Mouse (Mus musculus): ENCODE data around the gene Rhoj.

Gene Rhoj

DNA sequence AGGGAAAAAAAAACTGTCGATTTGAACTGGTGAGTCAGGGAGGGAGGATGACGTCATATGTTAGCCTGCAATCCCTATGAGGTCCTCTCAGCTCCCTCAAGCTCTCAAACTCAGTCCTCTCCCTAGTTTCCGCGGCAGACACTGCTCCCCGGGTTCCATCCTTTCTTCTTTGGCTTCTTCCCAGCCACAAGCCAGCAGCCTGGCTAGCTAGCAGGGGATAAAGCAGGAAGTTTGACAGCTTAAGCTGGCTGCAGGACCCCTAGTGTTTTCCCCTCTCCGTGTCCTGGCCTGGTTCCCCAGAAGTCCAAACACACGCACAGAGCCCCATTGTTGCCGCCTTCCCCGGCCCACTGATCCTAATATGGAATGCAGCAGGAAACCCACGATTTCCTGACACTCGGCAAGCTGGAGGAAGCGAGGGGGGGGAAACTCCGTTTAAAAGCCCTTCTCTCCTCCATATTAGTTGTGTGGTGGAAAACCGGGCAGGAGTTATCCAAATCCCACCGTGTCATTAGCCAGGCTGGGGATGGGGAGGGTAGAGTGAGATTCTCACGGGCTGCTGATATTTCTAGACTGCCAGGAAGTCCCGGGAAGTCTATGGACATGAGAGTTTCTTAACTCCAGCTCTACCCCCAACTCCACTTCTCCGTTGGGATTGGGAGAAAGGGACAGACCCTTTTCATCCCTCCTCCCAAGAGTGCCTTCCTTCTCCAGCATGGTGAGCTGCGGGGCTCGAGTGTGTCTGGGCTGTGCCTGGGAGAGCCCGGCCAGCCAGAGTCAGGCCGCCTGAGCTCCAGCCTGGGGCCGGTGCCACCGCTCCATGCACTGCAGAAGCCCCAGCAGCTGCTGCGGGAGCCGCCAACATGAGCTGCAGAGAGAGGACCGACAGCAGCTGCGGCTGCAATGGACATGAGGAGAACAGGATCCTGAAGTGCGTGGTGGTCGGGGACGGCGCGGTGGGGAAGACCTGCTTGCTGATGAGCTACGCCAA, at the start of gene Rhoj:
Gene Rhoj (plus strand): TSS at position 362 of the 991 bp plus-strand sequence.
- DNase-seq (ENCODE audit: low read depth, low spot score): peak; percentile 85

DNA sequence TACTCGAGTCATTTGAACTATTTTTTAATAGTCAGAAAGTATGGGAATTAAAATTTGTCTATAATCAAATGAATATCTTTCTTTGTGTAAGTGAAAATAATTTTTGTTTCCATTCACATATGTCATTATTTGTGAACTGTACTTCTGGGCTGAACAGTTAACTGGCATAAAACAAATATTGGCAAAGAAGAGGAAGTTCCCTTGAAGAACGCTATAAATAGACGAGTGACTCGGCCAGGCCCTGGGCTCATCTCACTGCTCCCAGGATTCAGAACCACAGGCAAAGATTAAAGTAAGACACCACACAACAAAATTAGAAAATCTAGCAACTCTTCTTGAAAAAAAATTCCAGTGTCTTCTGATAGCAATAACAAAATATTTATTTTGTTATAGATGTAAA, 36.4 kb upstream of the Rhoj start:
- DNase-seq (ENCODE audit: low read depth, low spot score): no peak

DNA sequence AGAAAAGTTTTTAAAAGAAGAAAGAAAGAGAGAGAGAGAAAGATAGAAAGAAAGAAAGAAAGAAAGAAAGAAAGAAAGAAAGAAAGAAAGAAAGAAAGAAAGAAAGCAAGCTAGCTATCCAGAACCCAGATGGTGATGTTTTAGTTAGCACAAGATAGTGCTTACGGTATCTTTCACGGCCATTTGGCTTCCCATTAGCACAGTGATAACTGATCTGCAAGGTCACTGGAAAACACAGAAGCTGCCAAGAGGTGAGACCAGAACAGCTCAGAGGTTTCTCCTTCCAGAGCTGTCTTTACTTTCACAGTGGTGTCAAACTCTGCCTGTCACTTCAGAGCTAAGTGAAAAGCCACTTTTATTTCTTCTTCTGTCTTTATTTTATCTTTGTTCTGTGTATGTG, 32.4 kb upstream of the Rhoj start:
- no peak for DNase-seq (ENCODE audit: low read depth, low spot score)

DNA sequence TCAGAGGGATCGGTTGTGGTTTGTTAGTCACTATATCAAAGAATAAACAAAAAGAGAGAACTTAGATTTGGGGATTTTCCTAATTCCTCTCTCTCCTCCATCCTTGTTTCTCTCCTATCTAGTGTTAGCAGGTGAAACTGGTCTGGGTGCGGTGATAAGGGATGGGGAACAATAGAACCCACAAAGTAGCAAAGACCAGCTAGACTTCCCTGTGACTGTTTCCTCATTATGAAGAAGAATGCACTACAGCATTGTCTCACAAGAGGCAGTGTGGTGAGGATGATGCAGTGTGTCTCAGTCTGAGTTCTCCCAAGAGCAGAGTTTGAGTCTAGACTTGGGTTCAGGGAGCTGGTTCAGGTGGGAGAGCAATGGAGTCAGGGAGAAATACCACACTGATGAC, 30.7 kb upstream of the Rhoj start:
- DNase-seq (ENCODE audit: low read depth, low spot score): no peak

DNA sequence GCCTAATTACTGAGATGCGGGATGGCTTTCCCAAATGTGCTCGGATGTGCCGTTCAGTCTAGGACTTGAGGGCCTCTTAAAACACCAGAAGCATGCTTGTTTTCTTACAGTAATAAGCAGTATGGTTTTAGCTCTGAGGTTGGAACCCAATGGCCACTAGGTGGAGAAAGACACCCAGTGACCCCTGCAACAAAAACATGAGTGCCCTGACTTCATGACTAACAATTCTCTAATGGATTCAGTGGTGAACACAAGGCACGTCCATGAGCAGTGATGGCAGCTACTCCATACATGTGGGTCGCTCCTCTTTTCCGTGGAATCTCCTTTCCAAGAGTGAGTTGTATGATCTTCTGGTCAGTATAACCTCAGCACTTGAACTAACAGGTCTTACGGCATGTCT, 27.6 kb upstream of the Rhoj start:
- peak; percentile 43 for DNase-seq (ENCODE audit: low read depth, low spot score)

DNA sequence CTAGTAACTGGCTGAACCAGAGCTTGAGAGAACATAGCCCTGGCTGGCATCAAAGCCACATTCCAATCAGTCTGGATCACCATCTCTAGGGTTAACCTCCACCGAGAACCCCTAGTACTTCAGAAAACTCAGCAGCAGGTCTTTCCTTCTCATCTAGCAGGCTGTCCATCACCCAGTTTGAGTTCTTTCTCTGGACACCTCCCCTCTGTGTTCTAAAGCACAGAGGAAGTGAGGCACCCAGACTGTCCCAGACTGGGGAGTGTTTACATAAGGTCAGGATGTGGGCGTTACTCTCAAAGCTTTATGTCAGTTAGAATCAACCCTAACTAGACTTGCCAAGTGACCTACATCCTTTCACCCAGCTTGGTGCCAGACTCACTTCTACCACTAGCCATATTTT, 24.9 kb upstream of the Rhoj start:
- DNase-seq (ENCODE audit: low read depth, low spot score): peak; percentile 2

DNA sequence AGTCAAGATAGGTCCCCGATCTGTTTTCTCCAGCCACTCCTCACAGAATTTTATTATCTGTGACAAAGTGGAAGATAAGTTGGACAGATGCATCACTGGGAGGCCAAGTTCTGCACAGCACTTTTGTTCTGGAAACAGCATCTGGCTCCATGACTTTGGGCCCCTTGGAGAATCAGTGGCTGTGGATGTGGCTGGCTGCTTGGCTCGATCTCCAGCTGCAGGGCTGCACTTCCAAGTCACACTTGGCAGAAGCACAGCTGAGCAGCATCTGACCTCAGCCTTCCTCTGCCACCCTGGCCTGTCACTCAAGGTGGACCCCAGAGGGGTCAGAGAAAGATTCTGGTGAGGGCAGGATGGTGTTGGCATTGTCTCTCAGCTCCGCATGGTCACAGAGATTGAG, 22.0 kb upstream of the Rhoj start:
- DNase-seq (ENCODE audit: low read depth, low spot score): no peak

GRCm38 (mm10) chr12:75290524-75290923, 17.6 kb upstream of the Rhoj start:
- peak; percentile 60 for DNase-seq (ENCODE audit: low read depth, low spot score)

DNA sequence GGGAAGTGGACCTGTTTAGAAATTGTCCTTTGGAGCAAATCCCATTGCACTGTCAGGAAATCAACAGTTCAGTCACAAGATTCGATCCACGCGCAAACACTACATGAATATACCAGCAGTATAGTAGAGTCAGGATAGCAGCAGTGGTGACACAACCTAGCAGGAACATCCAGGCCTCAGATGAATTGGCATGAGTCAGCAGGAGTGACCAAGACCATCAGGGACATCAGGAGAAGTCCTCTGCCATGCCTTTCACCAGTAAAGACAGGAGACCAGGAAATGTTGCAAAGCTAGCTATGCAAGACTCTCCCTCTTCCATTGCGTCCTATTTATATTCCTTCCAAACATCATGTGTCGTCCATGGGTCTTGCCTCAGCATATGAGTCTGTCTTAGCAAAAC, 16.6 kb upstream of the Rhoj start:
- DNase-seq (ENCODE audit: low read depth, low spot score): no peak

DNA sequence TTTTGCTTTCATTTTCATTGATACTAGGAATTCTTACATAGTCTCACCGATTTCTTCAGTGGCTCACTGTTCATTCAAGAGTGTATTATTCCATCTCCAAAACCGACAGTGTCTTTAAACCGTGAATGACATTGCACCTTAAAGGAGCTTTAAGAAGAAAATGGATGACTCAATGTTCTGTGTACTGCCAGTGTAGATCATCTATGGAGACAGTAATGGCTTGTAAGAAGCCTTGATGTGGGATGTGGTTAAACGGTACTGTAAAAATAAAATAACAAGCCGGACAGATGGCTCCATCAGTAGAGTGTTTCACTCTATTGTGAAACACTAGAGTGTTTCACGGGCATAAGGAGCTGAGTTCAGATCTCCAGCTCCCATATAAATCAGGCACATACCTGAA, 15.2 kb upstream of the Rhoj start:
- no peak for DNase-seq (ENCODE audit: low read depth, low spot score)

DNA sequence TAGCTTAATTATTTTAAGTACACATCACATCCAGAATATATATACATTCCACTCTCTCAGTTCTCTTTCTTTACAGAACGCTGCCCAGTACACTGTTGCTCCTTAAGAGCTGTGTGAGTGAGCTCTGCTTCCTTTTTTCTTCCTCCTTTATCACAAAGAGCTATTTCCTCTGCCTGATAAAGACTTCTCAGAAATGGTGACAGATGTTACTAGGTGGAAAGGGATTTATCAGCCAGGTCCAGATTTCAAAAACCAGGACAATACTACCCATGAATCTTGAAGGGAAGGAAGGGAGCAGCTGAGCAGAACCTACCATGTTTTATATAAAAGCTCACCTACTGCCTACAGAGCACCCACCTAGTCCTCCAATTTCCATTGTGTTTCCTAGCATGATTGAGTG, 8.3 kb upstream of the Rhoj start:
- DNase-seq (ENCODE audit: low read depth, low spot score): no peak

- peak; percentile 76 for DNase-seq (ENCODE audit: low read depth, low spot score)
Measured at GRCm38 (mm10) chr12:75304132-75304531, 4.0 kb upstream of the Rhoj start.

GRCm38 (mm10) chr12:75309756-75310155, 1.6 kb downstream of the Rhoj start:
- no peak for DNase-seq (ENCODE audit: low read depth, low spot score)

GRCm38 (mm10) chr12:75310766-75311165, 2.6 kb downstream of the Rhoj start:
- peak; percentile 6 for DNase-seq (ENCODE audit: low read depth, low spot score)

- no peak for DNase-seq (ENCODE audit: low read depth, low spot score)
Measured at GRCm38 (mm10) chr12:75311879-75312278, 3.8 kb downstream of the Rhoj start.

- DNase-seq (ENCODE audit: low read depth, low spot score): no peak
Measured at GRCm38 (mm10) chr12:75313992-75314391, 5.9 kb downstream of the Rhoj start.

- no peak for DNase-seq (ENCODE audit: low read depth, low spot score)
Measured at GRCm38 (mm10) chr12:75315851-75316250, 7.7 kb downstream of the Rhoj start.

DNA sequence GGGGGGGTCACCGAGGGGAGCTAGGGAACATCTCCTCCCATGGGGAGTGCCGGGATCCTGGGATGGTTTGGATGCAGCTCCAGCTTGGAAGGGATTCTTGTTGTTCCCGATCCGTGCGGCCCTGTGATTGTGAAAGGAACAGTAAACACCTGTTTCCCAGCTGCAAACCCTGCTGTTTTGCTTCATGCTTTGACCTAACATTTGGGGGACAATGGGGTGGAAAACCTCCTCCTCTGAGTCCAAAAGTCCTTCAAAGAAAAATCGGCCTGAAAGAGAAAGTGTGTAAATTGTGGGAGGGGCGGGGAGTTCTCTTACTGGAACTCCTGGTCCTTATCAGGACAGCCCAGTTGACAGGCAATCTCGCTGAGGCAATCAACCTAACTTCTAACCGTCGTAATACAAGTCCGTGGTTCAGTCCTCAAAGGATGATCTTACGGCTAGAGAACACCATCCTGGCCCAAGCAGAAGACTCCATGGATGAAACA, 12.4 kb downstream of the Rhoj start:
- no peak for DNase-seq (ENCODE audit: low read depth, low spot score)

- no peak for DNase-seq (ENCODE audit: low read depth, low spot score)
Measured at GRCm38 (mm10) chr12:75321189-75321588, 13.1 kb downstream of the Rhoj start.

- DNase-seq (ENCODE audit: low read depth, low spot score): no peak
Measured at GRCm38 (mm10) chr12:75329188-75329587, 21.1 kb downstream of the Rhoj start.

DNA sequence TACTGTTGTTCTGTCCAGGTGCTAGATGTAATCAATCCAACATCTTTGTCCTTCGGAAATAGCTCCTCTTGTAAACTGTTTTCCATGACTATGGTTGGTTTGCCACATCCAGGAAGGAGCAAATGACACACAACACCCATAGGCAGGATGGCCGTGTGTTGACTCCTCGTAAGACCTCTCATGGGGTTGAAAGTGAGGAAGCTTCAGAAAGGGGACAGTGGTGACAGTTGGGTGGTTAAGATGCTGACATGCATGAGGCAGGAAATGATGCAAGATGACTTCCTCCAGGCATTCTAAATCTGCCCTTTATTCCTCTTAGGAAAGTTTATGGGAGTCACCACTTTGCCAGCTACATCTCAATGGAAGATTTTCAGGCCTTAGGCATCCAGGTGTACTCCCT, 31.8 kb downstream of the Rhoj start:
- no peak for DNase-seq (ENCODE audit: low read depth, low spot score)

GRCm38 (mm10) chr12:75340331-75340730, 32.2 kb downstream of the Rhoj start:
- DNase-seq (ENCODE audit: low read depth, low spot score): no peak

DNA sequence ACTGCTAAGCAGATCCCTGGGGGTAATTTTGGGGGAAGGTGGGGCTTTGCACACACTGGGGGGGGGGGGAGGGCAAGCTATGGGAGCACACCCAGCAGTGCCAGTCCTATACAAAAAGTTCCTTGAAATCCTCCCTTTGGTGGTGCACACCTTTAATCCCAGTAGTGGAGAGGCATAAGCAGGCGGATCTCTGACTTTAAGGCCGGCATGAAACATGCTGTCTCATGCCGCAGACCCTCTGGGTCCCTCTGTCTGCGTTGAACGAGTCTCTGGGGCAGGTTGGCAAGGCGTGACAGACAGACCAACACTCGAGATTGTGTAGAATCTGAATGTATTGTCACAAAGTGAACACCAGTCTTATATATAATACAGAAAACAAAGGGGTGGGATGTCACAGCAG, 40.4 kb downstream of the Rhoj start:
- DNase-seq (ENCODE audit: low read depth, low spot score): no peak

All from brain, adult 2 months (tissue).